Mouse (Mus musculus): ENCODE data around the gene Nefh. TPM values are rescaled to one million over a fixed set of nuclear protein-coding genes. Genes with fewer than 3 reads are reported as not detected.

The Nefh gene
- polyA plus RNA-seq, 1 experiment from 2014 or later, result 0.26 TPM

DNA sequence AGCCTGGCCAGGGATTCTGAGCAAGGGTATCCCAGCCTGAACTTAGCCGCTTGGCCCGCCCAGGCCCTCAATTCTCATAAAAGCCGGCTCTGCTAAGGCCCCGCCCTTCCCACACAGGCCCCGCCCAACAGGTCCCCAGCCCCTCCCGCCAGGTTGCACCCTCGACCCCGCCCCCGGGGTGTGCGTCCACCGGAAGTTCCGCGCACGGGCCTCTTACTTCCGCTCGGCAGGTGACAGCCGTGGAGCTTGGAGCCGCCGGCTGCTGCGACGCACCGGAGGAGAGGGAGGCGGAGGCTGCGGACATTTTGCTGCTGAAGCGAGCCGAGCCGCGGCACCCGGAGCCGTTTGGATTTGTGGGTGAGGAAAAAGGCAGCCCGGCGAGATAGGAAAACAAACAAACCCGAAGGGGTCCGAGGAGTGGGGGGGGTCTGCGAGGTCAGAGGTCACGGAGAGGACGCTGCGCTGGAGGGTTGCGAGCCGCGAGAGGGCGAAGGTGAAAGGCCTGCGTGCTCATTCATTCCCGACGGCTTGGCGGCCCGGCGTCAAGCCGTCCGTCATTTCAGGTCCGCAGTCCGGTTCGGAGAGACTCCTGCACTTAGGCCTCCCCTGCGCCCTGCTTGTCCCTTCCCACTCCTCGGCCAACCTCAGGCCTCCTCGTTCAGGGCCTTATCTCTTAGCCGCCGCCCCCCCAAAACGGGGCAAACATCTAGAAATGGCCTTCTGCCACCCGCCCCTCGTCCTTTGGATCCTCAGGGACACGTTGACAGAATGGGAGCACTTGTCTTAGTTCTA, 39.0 kb upstream of the Nefh start, which contains the start of gene Ap1b1:
TSS of gene Ap1b1 (plus strand) at position 130 of the 792 bp plus-strand sequence.
- Histone ChIP-seq H3K4me3 (ENCODE audit: low read depth, low read length) (peak within 1 kb of the TSS; percentile 67), H3K27me3 (replicated peaks; ENCODE audit: control insufficient read depth, insufficient read depth, low read length) (no peaks in the 10 kb centered on the region), H3K4me2 (replicated peaks; ENCODE audit: low read depth) (peak within 1 kb of the TSS; percentile 90), H3K36me3 (ENCODE audit: control insufficient read depth, insufficient read depth) (peaks cover 3% of the 10 kb centered on the region; the same call in 1 of the 2 replicates), H3K9me3 (ENCODE audit: control insufficient read depth) (no peaks in the 10 kb centered on the region), H3K9ac (ENCODE audit: low read depth, low read length) (peak within 1 kb of the TSS; percentile 73), H3K27ac (ENCODE audit: low read depth, low read length) (peak within 1 kb of the TSS; percentile 80), H3K4me1 (replicated peaks; ENCODE audit: control insufficient read depth, insufficient read depth, low read length) (0 out of 2 replicates have a peak, but pooled peaks cover 7% of the 10 kb centered on the region)
- under 1% methylated on average over 61 of the region's 62 CpGs for WGBS
- peak; percentile 95 for ATAC-seq
- TF ChIP-seq CTCF (IDR thresholded peaks at IDR 0.05; ENCODE audit: low read depth), result no peak

GRCm38 (mm10) chr11:4984799-4985198, 36.9 kb upstream of the Nefh start:
- no peak for ATAC-seq
- no peak for TF ChIP-seq CTCF (IDR thresholded peaks at IDR 0.05; ENCODE audit: low read depth)
- Histone ChIP-seq H3K4me1 (replicated peaks; ENCODE audit: control insufficient read depth, insufficient read depth, low read length) (0 out of 2 replicates have a peak, but pooled peaks cover 7% of the 10 kb centered on the region), H3K27me3 (replicated peaks; ENCODE audit: control insufficient read depth, insufficient read depth, low read length) (no peaks in the 10 kb centered on the region), H3K27ac (ENCODE audit: low read depth, low read length) (no peak overlapping the region), H3K4me2 (replicated peaks; ENCODE audit: low read depth) (no peak overlapping the region), H3K9me3 (ENCODE audit: control insufficient read depth) (no peaks in the 10 kb centered on the region), H3K36me3 (ENCODE audit: control insufficient read depth, insufficient read depth) (no peaks in the 10 kb centered on the region; the same call in 1 of the 2 replicates), H3K9ac (ENCODE audit: low read depth, low read length) (no peak overlapping the region), H3K4me3 (ENCODE audit: low read depth, low read length) (no peak overlapping the region)
- WGBS, result 76% methylated on average over 3 of the region's 3 CpGs

DNA sequence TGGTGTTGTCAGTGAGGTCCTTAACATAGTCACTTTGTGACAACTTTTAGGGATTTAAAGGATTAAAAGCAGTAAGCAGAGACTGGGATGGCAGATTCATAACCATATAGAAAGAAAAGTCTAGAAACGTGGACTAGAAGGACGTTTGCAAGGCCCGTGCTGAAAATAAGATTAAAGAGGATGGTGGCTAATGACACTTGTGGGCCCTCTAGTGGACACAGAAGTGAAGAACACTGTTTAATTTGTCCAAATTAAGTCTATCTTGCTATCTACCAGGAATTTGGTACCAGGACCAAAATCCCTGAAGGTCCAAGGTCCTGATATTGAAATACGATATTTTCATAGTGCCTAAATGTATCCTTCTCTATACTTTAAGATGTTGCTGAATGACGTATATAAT, 36.4 kb upstream of the Nefh start:
- 4% methylated on average over 5 of the region's 5 CpGs for WGBS
- no peaks in the 10 kb centered on the region for H3K27me3 ChIP-seq (replicated peaks; ENCODE audit: control insufficient read depth, insufficient read depth, low read length)
- H3K9me3 ChIP-seq (ENCODE audit: control insufficient read depth), result no peaks in the 10 kb centered on the region
- ATAC-seq, result no peak
- no peak overlapping the region for H3K27ac ChIP-seq (ENCODE audit: low read depth, low read length)
- peak; percentile 84 for TF ChIP-seq CTCF (IDR thresholded peaks at IDR 0.05; ENCODE audit: low read depth)
- peak overlapping the region; percentile 33; the same call in 1 of the 2 replicates for H3K4me2 ChIP-seq (replicated peaks; ENCODE audit: low read depth)
- H3K4me3 ChIP-seq (ENCODE audit: low read depth, low read length), result no peak overlapping the region
- H3K4me1 ChIP-seq (replicated peaks; ENCODE audit: control insufficient read depth, insufficient read depth, low read length), result 0 out of 2 replicates have a peak, but pooled peaks cover 7% of the 10 kb centered on the region
- H3K9ac ChIP-seq (ENCODE audit: low read depth, low read length), result no peak overlapping the region
- H3K36me3 ChIP-seq (ENCODE audit: control insufficient read depth, insufficient read depth), result no peaks in the 10 kb centered on the region

DNA sequence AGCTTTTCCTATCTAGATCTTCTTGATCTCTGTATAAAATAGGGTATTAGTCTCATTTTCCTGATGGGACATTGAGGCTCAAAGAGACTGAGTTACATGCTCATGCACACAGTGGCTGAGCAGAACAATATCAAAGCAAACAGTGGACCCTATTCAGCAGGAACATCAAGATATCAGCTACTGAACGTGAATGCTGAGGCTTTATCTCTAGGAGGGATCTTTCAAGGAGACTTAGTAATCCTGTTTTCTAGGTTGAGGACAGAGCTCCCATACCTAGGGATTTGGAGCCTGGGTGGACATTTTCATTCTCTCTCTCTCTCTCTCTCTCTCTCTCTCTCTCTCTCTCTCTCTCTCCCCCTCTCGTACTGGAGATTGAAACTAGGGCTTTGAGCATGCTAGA, 35.7 kb upstream of the Nefh start:
- no peak for TF ChIP-seq CTCF (IDR thresholded peaks at IDR 0.05; ENCODE audit: low read depth)

GRCm38 (mm10) chr11:4983010-4983409, 35.1 kb upstream of the Nefh start:
- Histone ChIP-seq H3K9me3 (ENCODE audit: control insufficient read depth) (no peaks in the 10 kb centered on the region), H3K4me1 (replicated peaks; ENCODE audit: control insufficient read depth, insufficient read depth, low read length) (0 out of 2 replicates have a peak, but pooled peaks cover 6% of the 10 kb centered on the region), H3K4me3 (ENCODE audit: low read depth, low read length) (no peak overlapping the region), H3K36me3 (ENCODE audit: control insufficient read depth, insufficient read depth) (no peaks in the 10 kb centered on the region), H3K4me2 (replicated peaks; ENCODE audit: low read depth) (no peak overlapping the region), H3K27ac (ENCODE audit: low read depth, low read length) (no peak overlapping the region), H3K27me3 (replicated peaks; ENCODE audit: control insufficient read depth, insufficient read depth, low read length) (no peaks in the 10 kb centered on the region), H3K9ac (ENCODE audit: low read depth, low read length) (no peak overlapping the region)
- no peak for TF ChIP-seq CTCF (IDR thresholded peaks at IDR 0.05; ENCODE audit: low read depth)
- no peak for ATAC-seq
- WGBS, result 56% methylated on average over 3 of the region's 3 CpGs

More for the DNA sequence above, 35.7 kb upstream of the Nefh start:
- no peak overlapping the region for H3K27ac ChIP-seq (ENCODE audit: low read depth, low read length)
- H3K9me3 ChIP-seq (ENCODE audit: control insufficient read depth), result no peaks in the 10 kb centered on the region
- no peaks in the 10 kb centered on the region for H3K36me3 ChIP-seq (ENCODE audit: control insufficient read depth, insufficient read depth)
- H3K4me3 ChIP-seq (ENCODE audit: low read depth, low read length), result no peak overlapping the region
- H3K4me2 ChIP-seq (replicated peaks; ENCODE audit: low read depth), result no peak overlapping the region
- ATAC-seq, result no peak
- 57% methylated on average over 2 of the region's 2 CpGs for WGBS
- no peaks in the 10 kb centered on the region for H3K27me3 ChIP-seq (replicated peaks; ENCODE audit: control insufficient read depth, insufficient read depth, low read length)
- H3K4me1 ChIP-seq (replicated peaks; ENCODE audit: control insufficient read depth, insufficient read depth, low read length), result 0 out of 2 replicates have a peak, but pooled peaks cover 7% of the 10 kb centered on the region
- H3K9ac ChIP-seq (ENCODE audit: low read depth, low read length), result no peak overlapping the region

DNA sequence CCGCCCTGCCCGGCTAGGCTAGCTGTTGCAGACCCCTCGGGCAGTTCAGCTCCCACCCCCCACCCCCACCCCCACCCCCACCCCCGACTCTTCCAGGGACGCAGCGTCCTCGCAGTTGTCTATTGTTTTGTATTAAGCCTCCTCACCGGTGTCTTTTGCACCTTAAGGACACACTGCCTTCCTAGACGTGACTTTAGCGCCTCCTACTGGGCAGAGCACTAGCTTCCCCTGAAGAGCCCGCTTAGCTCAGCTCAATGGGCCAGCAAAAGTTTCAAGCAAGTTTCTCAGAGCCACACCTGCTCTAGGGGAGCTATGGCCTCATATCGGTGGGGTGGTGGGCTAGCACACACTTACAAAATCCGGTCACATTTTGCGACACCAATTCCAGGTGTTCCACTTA, 27.8 kb upstream of the Nefh start:
- H3K4me2 ChIP-seq (replicated peaks; ENCODE audit: low read depth), result 0 out of 2 replicates have a peak overlapping the region, but pooled peaks have one; percentile 35
- WGBS, result 6% methylated on average over 14 of the region's 14 CpGs
- no peak overlapping the region for H3K4me3 ChIP-seq (ENCODE audit: low read depth, low read length)
- no peaks in the 10 kb centered on the region for H3K36me3 ChIP-seq (ENCODE audit: control insufficient read depth, insufficient read depth)
- H3K9me3 ChIP-seq (ENCODE audit: control insufficient read depth), result no peaks in the 10 kb centered on the region
- no peak overlapping the region for H3K9ac ChIP-seq (ENCODE audit: low read depth, low read length)
- peak; percentile 59; the same call in 1 of the 2 replicates for ATAC-seq
- no peaks in the 10 kb centered on the region for H3K4me1 ChIP-seq (replicated peaks; ENCODE audit: control insufficient read depth, insufficient read depth, low read length)
- no peak overlapping the region for H3K27ac ChIP-seq (ENCODE audit: low read depth, low read length)
- peak; percentile 88 for TF ChIP-seq CTCF (IDR thresholded peaks at IDR 0.05; ENCODE audit: low read depth)
- no peaks in the 10 kb centered on the region for H3K27me3 ChIP-seq (replicated peaks; ENCODE audit: control insufficient read depth, insufficient read depth, low read length)
